Mouse (Mus musculus) erythroid progenitor cell, adult 5-6 weeks (primary cell): ENCODE results near the gene Fam20a. TPM values are rescaled to one million over a fixed set of nuclear protein-coding genes. Genes with fewer than 3 reads are reported as not detected.
A peak's percentile ranks its signal among the peaks of the same experiment; 100 is the strongest.
"Not testable (repeated sequence)": the region's sequence is repeated elsewhere in the genome, so short reads cannot be mapped to it uniquely, and the experiment has no call there.

Experiments
- ATAC-seq: replicated peaks from 2 replicates; pipeline ENCODE4 v1.8.0; 2016; ENCODE audit warnings: moderate number of reproducible peaks, mild to moderate bottlenecking, moderate TSS enrichment, inconsistent platforms; ENCODE audit not compliant: poor library complexity, low FRiP score, severe bottlenecking
- total RNA-seq, 2 experiments: library from RNA; stranded (forward) in 1 of 2; stranded (reverse) in 1 of 2; fragments of 150-400 nt in 1 of 2; fragments of 186-747, 209-891 nt in 1 of 2; gene quantifications; 2 replicates each; pipeline versions ENCODE4 v1.2.3 to v1.2.4; 2015 to 2017; ENCODE audit warnings: low replicate concordance in 2 of 2

The Fam20a gene
- total RNA-seq, 2 experiments from 2014 or later, result not detected

DNA sequence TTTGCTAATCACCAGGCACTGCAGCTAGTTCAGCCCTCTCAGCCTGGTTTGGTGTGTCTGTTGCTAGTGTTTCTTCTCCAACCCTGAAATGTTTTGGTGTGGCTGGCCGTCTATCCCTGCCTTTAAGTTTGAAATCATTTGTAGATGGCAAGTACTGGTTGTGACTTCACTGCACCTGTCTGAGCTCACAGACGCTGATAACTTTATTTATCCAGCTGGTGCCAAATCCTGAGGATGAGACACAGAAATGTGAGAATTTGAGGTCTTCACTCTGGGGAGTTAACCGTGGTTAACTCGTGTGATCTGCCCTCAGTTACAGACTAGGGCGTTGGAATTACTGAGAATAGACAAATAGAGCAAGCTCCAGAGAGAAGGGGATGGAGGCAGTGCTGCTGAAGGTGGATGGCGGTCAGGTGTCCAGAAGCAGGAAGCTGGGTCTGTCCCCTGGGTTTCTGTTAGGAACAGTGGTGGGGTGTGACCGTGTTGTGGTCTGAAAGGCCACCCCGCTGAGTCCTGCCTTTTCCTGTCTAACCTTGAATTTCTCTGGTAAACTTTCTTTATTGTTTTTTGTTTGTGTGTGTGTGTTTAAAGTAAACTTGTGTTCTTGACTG is 53.9 kb downstream of the Fam20a start:
- no peak for ATAC-seq

DNA sequence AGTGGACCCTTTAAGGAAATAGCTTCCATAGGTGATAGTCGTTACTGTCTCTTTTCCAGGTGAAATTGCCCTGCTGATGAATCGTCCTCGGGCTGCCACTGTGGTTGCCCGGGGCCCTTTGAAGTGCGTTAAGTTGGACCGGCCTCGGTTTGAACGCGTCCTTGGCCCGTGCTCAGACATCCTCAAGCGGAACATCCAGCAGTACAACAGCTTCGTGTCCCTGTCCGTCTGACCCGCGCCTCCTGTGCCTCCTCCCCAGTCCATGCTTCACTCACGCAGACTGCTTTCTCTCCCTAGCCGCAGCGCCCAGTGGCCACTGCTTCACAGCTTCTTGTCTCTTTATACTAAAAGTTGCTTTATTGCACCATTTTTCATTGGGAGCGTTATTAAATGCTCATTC is 54.7 kb downstream of the Fam20a start:
- no peak for ATAC-seq

- no peak for ATAC-seq
These were observed 55.7 kb downstream of the Fam20a start for GRCm38 (mm10) chr11:109666411-109666810.

GRCm38 (mm10) chr11:109665424-109665823 is 56.7 kb downstream of the Fam20a start:
- no peak for ATAC-seq

GRCm38 (mm10) chr11:109664293-109664692 is 57.8 kb downstream of the Fam20a start:
- no peak for ATAC-seq

GRCm38 (mm10) chr11:109660526-109660925 is 61.6 kb downstream of the Fam20a start:
- ATAC-seq, result not testable (repeated sequence)

DNA sequence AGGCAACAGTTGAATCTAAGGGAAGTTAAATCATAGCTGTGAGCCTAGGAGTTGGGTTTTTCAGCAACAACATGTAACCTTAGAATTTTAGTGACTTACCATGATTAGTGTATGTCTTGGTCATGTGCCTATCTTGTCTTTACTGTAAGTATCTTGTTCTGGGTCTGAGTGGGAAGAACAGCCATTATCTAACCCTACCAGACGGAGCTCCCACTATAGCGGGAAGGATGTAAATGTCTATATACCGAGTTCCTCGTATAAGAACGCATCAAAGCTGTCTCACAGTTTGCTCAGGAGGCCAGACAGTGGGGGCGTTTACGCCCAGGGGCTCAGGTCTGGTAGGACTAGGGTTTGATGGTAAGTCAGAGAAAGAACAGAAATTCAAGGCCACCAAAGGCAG is 65.8 kb downstream of the Fam20a start:
- ATAC-seq, result peak; percentile 47; the same call in 1 of the 2 replicates

DNA sequence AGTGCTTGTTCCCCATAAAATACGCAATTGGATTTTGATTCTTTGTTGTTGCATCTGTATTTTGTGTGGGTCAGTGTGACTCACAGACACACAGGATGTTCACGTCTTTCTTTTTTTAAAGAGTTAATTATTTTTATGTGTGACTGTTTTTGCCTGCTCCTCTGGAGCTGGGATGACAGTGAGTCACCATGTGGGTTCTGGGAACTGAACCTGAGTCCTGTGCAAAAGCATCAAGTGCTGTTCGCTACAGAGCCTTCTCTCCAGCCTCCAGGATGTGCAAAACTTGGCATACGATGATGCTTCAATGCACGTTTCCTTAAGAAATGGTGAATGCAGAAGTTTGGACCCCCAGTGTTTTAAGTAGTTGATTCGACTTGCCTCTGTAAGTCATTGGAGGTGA is 67.5 kb downstream of the Fam20a start:
- no peak for ATAC-seq

DNA sequence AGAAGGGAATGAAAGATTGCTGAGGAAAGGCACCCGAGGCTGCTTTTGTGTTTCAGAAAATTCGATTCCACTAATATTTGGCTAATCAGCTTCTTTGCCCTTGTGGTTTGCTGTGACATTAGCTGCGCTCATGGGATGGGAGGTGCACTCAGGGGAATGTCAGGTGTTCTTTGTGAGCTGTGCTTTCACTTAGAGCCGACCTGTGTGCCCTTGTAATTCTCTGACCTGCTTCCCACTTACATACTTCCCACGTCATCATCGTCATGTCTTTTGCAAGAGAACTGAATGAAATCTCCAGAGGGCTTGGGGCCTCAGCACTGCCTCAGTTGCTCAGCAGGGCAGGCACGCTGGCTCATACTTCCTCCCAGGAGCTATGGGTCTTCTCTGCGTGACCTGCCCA is 68.9 kb downstream of the Fam20a start:
- ATAC-seq, result no peak

DNA sequence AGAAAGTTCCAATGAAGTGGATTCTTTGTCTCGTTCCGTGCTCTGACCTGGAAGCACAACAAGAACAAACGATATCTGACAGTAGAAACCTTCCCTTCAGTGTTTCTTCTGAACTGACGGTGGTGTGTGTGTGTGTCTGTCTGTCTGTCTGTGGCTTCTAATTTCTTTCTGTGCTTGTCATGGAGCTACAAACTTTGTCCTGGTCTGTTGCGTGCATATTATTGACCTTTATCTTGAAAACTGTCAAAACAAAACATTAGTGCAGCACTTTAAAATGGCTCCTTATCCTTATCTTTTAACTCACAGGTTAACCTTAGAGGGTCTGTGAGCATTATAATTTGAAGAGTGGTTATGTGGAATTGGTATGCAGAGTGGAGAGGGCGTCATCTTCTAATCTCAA is 69.6 kb downstream of the Fam20a start:
- no peak for ATAC-seq

- 0 out of 2 replicates have a peak, but pooled peaks have one; percentile 28 for ATAC-seq
These were observed 70.5 kb downstream of the Fam20a start for GRCm38 (mm10) chr11:109651566-109652024.

GRCm38 (mm10) chr11:109650788-109651565 is 71.1 kb downstream of the Fam20a start:
- peak; percentile 95 for ATAC-seq

GRCm38 (mm10) chr11:109649975-109650701 is 71.9 kb downstream of the Fam20a start:
- ATAC-seq, result peak; percentile 22; the same call in 1 of the 2 replicates

- no peak for ATAC-seq
These were observed 72.9 kb downstream of the Fam20a start, which contains the start of gene Prkar1a for GRCm38 (mm10) chr11:109649206-109649605. Gene Prkar1a, plus strand, starts transcription at chr11:109649405.

GRCm38 (mm10) chr11:109648510-109648909 is 73.6 kb downstream of the Fam20a start:
- ATAC-seq, result no peak

GRCm38 (mm10) chr11:109641498-109642222 is 80.4 kb downstream of the Fam20a start:
- no peak for ATAC-seq

DNA sequence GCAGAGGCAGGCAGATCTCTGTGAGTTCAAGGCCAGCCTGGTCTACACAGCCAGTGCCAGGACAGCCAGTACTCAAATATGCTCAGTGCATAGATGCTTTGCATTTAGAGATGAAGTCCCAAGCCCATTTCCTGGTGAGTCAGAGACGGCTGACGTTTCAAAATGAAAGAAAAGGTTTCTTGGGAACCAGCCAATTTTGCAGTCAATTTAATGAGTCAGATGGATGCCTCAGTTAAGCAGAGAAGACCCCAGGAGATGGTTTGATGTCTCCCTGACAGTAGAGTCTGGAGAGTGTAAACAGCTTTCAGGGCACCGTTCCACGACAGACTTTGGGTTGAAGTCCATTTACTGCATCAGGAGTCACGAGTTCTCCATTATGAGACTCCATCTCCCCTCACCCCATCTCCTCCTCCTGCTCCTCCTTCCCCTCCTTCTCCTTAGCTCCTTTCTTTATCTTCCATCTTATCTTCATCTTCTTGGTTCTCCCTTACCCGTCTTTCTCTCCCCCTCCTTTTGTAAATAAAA is 86.1 kb downstream of the Fam20a start:
- no peak for ATAC-seq

- no peak for ATAC-seq
These were observed 87.2 kb downstream of the Fam20a start for GRCm38 (mm10) chr11:109634928-109635327.

DNA sequence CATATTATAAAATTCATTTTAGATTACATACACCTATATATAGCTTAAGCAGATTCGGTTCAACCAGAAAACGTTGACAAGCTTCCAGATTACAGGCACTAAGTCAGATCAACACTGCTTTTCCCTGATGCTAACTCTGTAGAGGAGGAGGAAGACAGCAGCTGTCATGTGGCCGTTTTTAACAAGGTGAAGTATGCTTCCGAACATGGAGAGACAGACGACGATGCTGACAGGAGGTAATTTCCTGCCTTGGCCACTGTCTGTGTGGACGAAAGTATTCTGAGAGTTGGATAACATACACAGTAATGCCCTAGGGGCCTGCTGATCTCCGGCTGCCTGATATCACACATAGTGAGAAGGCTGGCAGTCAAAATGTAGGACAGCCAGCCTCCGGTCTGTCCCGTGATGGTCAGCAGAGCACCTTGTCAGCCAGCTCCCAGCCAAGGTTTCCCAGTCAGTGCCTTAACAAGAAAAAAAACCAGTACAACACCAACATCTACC is 93.0 kb downstream of the Fam20a start:
- no peak for ATAC-seq
